ENCODE assay signal across 20 mouse cellular contexts in the genomic region with DNA sequence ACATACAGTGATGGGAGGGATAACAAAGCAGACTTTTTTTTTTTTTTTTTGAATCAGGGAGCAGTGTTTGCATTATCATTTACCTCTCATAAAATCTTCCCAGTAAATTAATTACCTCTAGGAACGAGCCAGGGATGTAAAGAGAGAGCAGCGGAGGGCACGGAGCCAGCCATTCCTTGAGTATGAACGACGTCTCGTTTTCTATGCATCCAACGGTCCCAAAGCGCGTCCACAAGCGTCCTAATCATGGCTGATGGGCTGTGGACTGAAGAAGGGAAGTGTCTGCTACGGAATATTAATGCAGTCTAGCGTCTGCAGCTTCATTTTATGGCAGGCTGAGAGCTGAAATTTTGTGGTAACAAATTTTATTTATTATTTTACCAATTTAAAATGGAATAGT. TPM values are rescaled to one million over a fixed set of nuclear protein-coding genes. Genes with fewer than 3 reads are reported as not detected.
DNase-seq lines count a peak whose midpoint lies in the region; ATAC-seq and TF ChIP-seq lines count a peak whose summit lies in the region.
"Had no signal": no experiment of that assay in that cellular context is flagged by ENCODE, and none has a peak within 500 bp of the region (broad histone marks: within the 10 kb centered on the region; RNA-seq: fewer than 3 reads in every experiment).

No protein-coding gene starts in this region.

- TF ChIP-seq CTCF in brain, embryonic 14.5 days (IDR thresholded peaks at IDR 0.05; ENCODE audit: borderline replicate concordance, extremely low read depth, insufficient read depth, insufficient read length), result no peak

- H3K9ac ChIP-seq in hindbrain, embryonic 13.5 days, result no peak overlapping the region
- H3K9ac ChIP-seq in hindbrain, embryonic 11.5 days (ENCODE audit: low read depth, low read length), result no peak overlapping the region
- H3K9ac ChIP-seq in midbrain, embryonic 14.5 days (replicated peaks; ENCODE audit: low read length), result no peak overlapping the region
- H3K9ac ChIP-seq in midbrain, embryonic 13.5 days (replicated peaks), result no peak overlapping the region
- no peak overlapping the region for H3K9ac ChIP-seq in forebrain, embryonic 16.5 days (replicated peaks; ENCODE audit: low read depth, low read length)
- H3K9ac ChIP-seq: embryonic facial prominence, embryonic 15.5 days; heart, embryonic 13.5 days had no signal

- no peak for ATAC-seq in hindbrain, embryonic 13.5 days (ENCODE audit: low FRiP score)
- no peak for ATAC-seq in hindbrain, embryonic 11.5 days (ENCODE audit: low FRiP score)
- ATAC-seq in midbrain, embryonic 14.5 days (ENCODE audit: low FRiP score, low TSS enrichment), result no peak
- no peak for ATAC-seq in midbrain, embryonic 13.5 days
- no peak for ATAC-seq in forebrain, embryonic 16.5 days
- ATAC-seq: inflammation-experienced regulatory T-cells, adult 6 months; intestine, postnatal 0 days had no signal

- WGBS in hindbrain, embryonic 13.5 days, result 46% methylated on average over 12 of the region's 12 CpGs
- 81% methylated on average over 12 of the region's 12 CpGs for WGBS in hindbrain, embryonic 11.5 days
- WGBS in midbrain, embryonic 14.5 days, result 54% methylated on average over 12 of the region's 12 CpGs
- 62% methylated on average over 12 of the region's 12 CpGs for WGBS in midbrain, embryonic 13.5 days
- 38% methylated on average over 12 of the region's 12 CpGs for WGBS in forebrain, embryonic 16.5 days

- no peak for TF ChIP-seq POLR2A in brain, embryonic 14.5 days (IDR thresholded peaks at IDR 0.05; ENCODE audit: borderline replicate concordance, extremely low read depth, insufficient read depth, insufficient read length, poor library complexity, severe bottlenecking)

- H3K27ac ChIP-seq in hindbrain, embryonic 13.5 days, result no peak overlapping the region
- no peak overlapping the region for H3K27ac ChIP-seq in hindbrain, embryonic 11.5 days (ENCODE audit: low read depth, low read length)
- 0 out of 2 replicates have a peak overlapping the region, but pooled peaks have one; percentile 49 for H3K27ac ChIP-seq in midbrain, embryonic 14.5 days (replicated peaks; ENCODE audit: low read depth, low read length)
- no peak overlapping the region for H3K27ac ChIP-seq in midbrain, embryonic 13.5 days
- no peak overlapping the region for H3K27ac ChIP-seq in forebrain, embryonic 16.5 days (ENCODE audit: low read length)
- H3K27ac ChIP-seq: embryonic facial prominence, embryonic 15.5 days; gastrocnemius, adult 2 months; heart, embryonic 13.5 days had no signal

- no peak overlapping the region for H3K4me3 ChIP-seq in hindbrain, embryonic 13.5 days
- H3K4me3 ChIP-seq in hindbrain, embryonic 11.5 days (ENCODE audit: low read depth, low read length), result no peak overlapping the region
- H3K4me3 ChIP-seq in midbrain, embryonic 14.5 days (replicated peaks; ENCODE audit: low read depth, low read length), result no peak overlapping the region
- H3K4me3 ChIP-seq in midbrain, embryonic 13.5 days (replicated peaks), result no peak overlapping the region
- no peak overlapping the region for H3K4me3 ChIP-seq in forebrain, embryonic 16.5 days (replicated peaks; ENCODE audit: low read length)
- H3K4me3 ChIP-seq: embryonic facial prominence, embryonic 15.5 days; erythroblast, embryonic 14.5 days; gastrocnemius, adult 2 months; heart, embryonic 13.5 days had no signal

- H3K4me1 ChIP-seq in hindbrain, embryonic 13.5 days (replicated peaks), result peaks cover 6% of the 10 kb centered on the region; the same call in 1 of the 2 replicates
- H3K4me1 ChIP-seq in hindbrain, embryonic 11.5 days (replicated peaks; ENCODE audit: control insufficient read depth, insufficient read depth, low read length), result no peaks in the 10 kb centered on the region
- H3K4me1 ChIP-seq in midbrain, embryonic 14.5 days (ENCODE audit: control insufficient read depth, insufficient read depth, low read length), result no peaks in the 10 kb centered on the region; the same call in 1 of the 2 replicates
- H3K4me1 ChIP-seq in midbrain, embryonic 13.5 days (replicated peaks), result peaks cover 4% of the 10 kb centered on the region; the same call in 1 of the 2 replicates
- no peaks in the 10 kb centered on the region for H3K4me1 ChIP-seq in forebrain, embryonic 16.5 days (replicated peaks; ENCODE audit: control insufficient read depth, insufficient read depth, low read length)
- H3K4me1 ChIP-seq: embryonic facial prominence, embryonic 15.5 days; heart, embryonic 13.5 days had no signal

- H3K27me3 ChIP-seq in hindbrain, embryonic 13.5 days, result no peaks in the 10 kb centered on the region
- H3K27me3 ChIP-seq in hindbrain, embryonic 11.5 days (ENCODE audit: control insufficient read depth, insufficient read depth, low read length), result no peaks in the 10 kb centered on the region
- no peaks in the 10 kb centered on the region for H3K27me3 ChIP-seq in midbrain, embryonic 14.5 days (ENCODE audit: control insufficient read depth, insufficient read depth, low read length)
- no peaks in the 10 kb centered on the region for H3K27me3 ChIP-seq in midbrain, embryonic 13.5 days
- H3K27me3 ChIP-seq in forebrain, embryonic 16.5 days (replicated peaks; ENCODE audit: control insufficient read depth, insufficient read depth, low read length), result no peaks in the 10 kb centered on the region
- H3K27me3 ChIP-seq: embryonic facial prominence, embryonic 15.5 days; heart, embryonic 13.5 days had no signal

- intact Hi-C loops in heart, postnatal 36 days (cut with DNase I), result no loop called here

- peak overlapping the region; percentile 25; the same call in 1 of the 2 replicates for H3K4me2 ChIP-seq in hindbrain, embryonic 13.5 days
- H3K4me2 ChIP-seq in hindbrain, embryonic 11.5 days (replicated peaks; ENCODE audit: low read depth, low read length), result no peak overlapping the region
- peak overlapping the region; percentile 1; the same call in 1 of the 2 replicates for H3K4me2 ChIP-seq in midbrain, embryonic 14.5 days (ENCODE audit: low read length)
- no peak overlapping the region for H3K4me2 ChIP-seq in midbrain, embryonic 13.5 days (replicated peaks)
- peak overlapping the region; percentile 16; the same call in 1 of the 2 replicates for H3K4me2 ChIP-seq in forebrain, embryonic 16.5 days (ENCODE audit: low read length)
- H3K4me2 ChIP-seq: embryonic facial prominence, embryonic 15.5 days; heart, embryonic 13.5 days had no signal

- no peak for DNase-seq in hindbrain, embryonic 11.5 days (ENCODE audit: low spot score)
- peak; percentile 59 for DNase-seq in midbrain, embryonic 14.5 days
- peak; percentile 82 for DNase-seq in brain, embryonic 14.5 days (ENCODE audit: low read depth)
- no peak for DNase-seq in heart, postnatal 36 days
- no peak for DNase-seq in cerebellum, postnatal 14 days
- DNase-seq: adrenal gland, adult 2 months; adrenal gland, postnatal 25 days; cerebellum, adult 2 months; embryo, embryonic 11 days; gastrocnemius, adult 2 months; gastrocnemius, postnatal 25 days; heart, postnatal 4 days had no signal

- H3K36me3 ChIP-seq in hindbrain, embryonic 13.5 days, result no peaks in the 10 kb centered on the region
- H3K36me3 ChIP-seq in hindbrain, embryonic 11.5 days (ENCODE audit: control insufficient read depth, insufficient read depth, low read length), result no peaks in the 10 kb centered on the region
- H3K36me3 ChIP-seq in midbrain, embryonic 14.5 days (ENCODE audit: control insufficient read depth, insufficient read depth, low read length), result no peaks in the 10 kb centered on the region
- H3K36me3 ChIP-seq in midbrain, embryonic 13.5 days, result no peaks in the 10 kb centered on the region
- no peaks in the 10 kb centered on the region for H3K36me3 ChIP-seq in forebrain, embryonic 16.5 days (ENCODE audit: control insufficient read depth, insufficient read depth)
- H3K36me3 ChIP-seq: embryonic facial prominence, embryonic 15.5 days; heart, embryonic 13.5 days had no signal

- H3K9me3 ChIP-seq in hindbrain, embryonic 13.5 days, result no peaks in the 10 kb centered on the region
- no peaks in the 10 kb centered on the region for H3K9me3 ChIP-seq in hindbrain, embryonic 11.5 days (ENCODE audit: control insufficient read depth, low read length)
- no peaks in the 10 kb centered on the region for H3K9me3 ChIP-seq in midbrain, embryonic 14.5 days (ENCODE audit: control insufficient read depth, low read length)
- no peaks in the 10 kb centered on the region for H3K9me3 ChIP-seq in midbrain, embryonic 13.5 days
- H3K9me3 ChIP-seq in forebrain, embryonic 16.5 days (ENCODE audit: control insufficient read depth, low read length), result no peaks in the 10 kb centered on the region
- H3K9me3 ChIP-seq: embryonic facial prominence, embryonic 15.5 days had no signal

RNA-seq across cellular contexts. Expression of gene Fbxo11, which starts 29.2 kb away (rescaled TPM):
- 26.6 and 27.0 TPM in 2 replicates for polyA plus RNA-seq in hindbrain, embryonic 13.5 days (2015; fragmentation: Nextera tagmentation; extraction: Ambion mirVana)
- 41.5 and 44.7 TPM in 2 replicates for polyA plus RNA-seq in hindbrain, embryonic 11.5 days (2014; fragmentation: Nextera tagmentation; extraction: Ambion mirVana)
- polyA plus RNA-seq in midbrain, embryonic 14.5 days (2014; fragmentation: Nextera tagmentation; extraction: Ambion mirVana), result 51.3 and 53.9 TPM in 2 replicates
- polyA plus RNA-seq in midbrain, embryonic 13.5 days (2015; fragmentation: Nextera tagmentation; extraction: Ambion mirVana), result 30.7 and 31.2 TPM in 2 replicates
- polyA plus RNA-seq in brain, embryonic 14.5 days (2012; rRNA removed), result 81.0 and 95.2 TPM in 2 replicates
- 33.0 and 34.1 TPM in 2 replicates for polyA plus RNA-seq in forebrain, embryonic 16.5 days (2015; fragmentation: Nextera tagmentation; extraction: Ambion mirVana)
- 10 to 100 TPM; 34.4 to 42.4 TPM for total RNA-seq in heart, postnatal 36 days (2021)

Comparison
In these comparisons a context has a peak if more than half of its experiments do, and no peak if none do; other contexts are left out.
1. H3K4me2 ChIP-seq: peak in hindbrain, embryonic 13.5 days (single experiment), midbrain, embryonic 14.5 days (single experiment) and forebrain, embryonic 16.5 days (single experiment); none in hindbrain, embryonic 11.5 days (single experiment) and midbrain, embryonic 13.5 days (single experiment).
2. DNase-seq: peak in midbrain, embryonic 14.5 days (single experiment) and brain, embryonic 14.5 days (single experiment); none in hindbrain, embryonic 11.5 days (single experiment), heart, postnatal 36 days (0 of 2) and cerebellum, postnatal 14 days (0 of 2).